Mouse (Mus musculus) adrenal gland, postnatal 4 days (tissue): ENCODE data around the gene Gpr107. TPM values are rescaled to one million over a fixed set of nuclear protein-coding genes. Genes with fewer than 3 reads are reported as not detected.

Source experiments
- DNase-seq, 2 experiments: peaks; one replicate each; pipeline ENCODE4 v3.0.0; 2021 to 2022; ENCODE audit warnings: low spot score in 2 of 2, mixed read lengths in 2 of 2
- long read RNA-seq, 2 experiments: library from polyadenylated mRNA; stranded (forward); transcript quantifications; one replicate each; pipeline ENCODE4 v2.0.0; 2021
- total RNA-seq, 2 experiments: library from RNA; stranded (reverse); gene quantifications; 2 replicates each; pipeline ENCODE4 v1.2.3; 2021

The Gpr107 gene
- 10 to 100 TPM; 62.8 to 68.3 TPM for total RNA-seq
- long read RNA-seq, experiment 1, full-length matches to known transcripts = 23 of 34 reads
- long read RNA-seq, experiment 1, partial matches to known transcripts = 4 of 34 reads
- long read RNA-seq, experiment 1, other reads (novel, unspliced or antisense) = 7 of 34 reads
- long read RNA-seq, experiment 2, full-length matches to known transcripts = 29 of 55 reads
- long read RNA-seq, experiment 2, partial matches to known transcripts = 7 of 55 reads
- long read RNA-seq, experiment 2, other reads (novel, unspliced or antisense) = 19 of 55 reads

DNA sequence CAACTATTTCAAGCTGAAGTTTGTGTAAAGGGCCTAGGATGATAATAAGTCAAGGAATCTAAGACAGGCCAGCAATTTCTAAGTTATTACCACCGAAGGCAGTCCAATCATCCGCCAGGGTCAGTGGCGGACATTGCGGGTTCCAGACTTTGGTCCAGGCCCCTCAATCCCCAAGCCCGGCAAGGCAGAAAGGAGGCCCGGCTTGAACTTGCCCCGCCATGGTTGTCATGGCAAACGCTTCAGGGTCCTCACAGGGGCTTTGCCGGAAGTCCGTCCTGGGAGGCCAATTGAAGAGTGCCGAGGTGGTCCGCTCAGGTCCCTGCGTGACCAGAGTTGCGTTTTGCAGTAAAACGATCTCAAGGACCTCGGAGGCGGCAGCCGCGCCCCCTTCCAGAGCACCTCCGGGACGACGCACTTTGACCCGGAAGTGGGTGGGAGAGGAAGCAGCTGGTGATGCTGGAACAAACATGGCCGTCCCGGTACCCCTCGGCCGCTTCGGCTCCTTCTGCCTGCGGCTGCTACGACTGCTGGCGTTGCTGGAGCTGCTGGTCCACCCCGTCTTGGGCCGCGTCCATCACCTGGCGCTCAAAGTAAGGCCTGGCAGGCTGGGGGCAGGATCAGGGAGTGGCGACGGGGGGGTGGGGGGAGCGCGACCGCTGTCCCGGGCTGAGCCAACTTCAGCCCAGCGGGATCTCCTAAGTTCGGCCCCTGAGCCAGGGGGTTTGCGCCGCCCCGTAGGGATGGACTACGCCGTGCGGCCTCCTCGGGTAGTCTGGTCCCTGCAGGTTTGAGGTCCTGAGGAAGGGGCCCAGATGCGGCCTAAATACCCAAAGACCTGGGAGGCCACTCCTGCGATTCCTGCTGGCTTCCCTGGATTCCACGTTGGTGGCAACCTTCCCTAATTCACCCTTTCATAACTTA, at the start of gene Gpr107:
TSS of gene Gpr107 (plus strand) at position 425 of the 921 bp plus-strand sequence.
- peak; percentile 67 to 75 for DNase-seq

DNA sequence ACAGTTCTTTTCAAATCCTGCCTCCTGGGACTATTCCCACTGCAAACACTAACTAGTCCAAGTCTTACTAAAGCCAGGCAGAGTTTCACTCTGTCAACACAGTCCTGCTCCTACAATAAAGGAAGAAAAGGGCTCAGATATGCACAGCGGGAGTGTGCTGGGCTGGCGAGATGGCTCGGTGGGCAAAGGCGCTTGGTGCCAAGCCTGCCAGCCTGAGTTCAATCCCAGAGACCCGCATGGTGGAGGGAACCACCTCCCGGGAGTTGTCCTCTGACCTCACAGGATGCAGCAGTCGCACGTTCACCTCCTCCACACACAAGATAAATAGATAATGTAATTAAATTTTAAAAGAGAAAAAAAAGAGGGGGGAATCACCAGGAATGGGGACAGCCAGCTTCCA, 48.8 kb upstream of the Gpr107 start:
- DNase-seq = no peak

DNA sequence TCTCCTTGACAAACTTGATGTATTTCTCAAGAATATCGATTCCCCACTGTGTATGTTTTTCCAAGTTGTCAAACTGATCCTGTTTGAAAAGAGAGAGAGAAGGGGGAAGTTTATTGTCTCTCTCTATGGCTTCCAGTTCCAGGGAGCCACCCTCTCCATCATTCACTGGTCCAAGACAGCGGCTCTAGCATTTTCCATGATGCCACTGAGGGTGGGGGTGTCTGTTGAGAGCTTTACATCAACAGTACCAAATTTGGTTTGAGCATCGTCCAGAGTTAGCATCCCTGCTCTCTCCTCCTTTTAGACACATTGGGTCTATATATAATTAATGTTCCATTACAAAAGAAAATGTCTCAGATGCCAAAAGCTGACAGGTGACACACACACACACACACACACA, 46.8 kb upstream of the Gpr107 start:
- DNase-seq = no peak

DNA sequence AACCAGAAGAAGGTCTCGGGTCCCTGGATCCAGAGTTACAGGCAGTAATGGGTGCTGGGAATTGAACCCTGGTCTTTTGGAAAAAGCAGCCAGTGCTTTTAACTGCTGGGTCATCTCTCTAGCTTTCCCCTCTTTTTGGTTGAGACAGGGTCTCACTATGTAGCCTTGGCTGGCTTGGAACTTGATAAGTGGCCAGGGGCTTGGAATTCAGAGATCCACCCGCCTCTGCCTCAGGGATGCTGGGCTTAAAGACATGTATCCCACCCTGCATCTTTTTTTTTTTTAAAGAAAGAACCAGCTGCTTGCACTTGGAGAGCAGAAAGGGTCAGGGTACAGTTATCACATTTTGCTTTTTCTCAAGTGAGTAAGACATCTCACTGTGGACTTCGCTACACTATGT, 46.1 kb upstream of the Gpr107 start:
- no peak for DNase-seq

DNA sequence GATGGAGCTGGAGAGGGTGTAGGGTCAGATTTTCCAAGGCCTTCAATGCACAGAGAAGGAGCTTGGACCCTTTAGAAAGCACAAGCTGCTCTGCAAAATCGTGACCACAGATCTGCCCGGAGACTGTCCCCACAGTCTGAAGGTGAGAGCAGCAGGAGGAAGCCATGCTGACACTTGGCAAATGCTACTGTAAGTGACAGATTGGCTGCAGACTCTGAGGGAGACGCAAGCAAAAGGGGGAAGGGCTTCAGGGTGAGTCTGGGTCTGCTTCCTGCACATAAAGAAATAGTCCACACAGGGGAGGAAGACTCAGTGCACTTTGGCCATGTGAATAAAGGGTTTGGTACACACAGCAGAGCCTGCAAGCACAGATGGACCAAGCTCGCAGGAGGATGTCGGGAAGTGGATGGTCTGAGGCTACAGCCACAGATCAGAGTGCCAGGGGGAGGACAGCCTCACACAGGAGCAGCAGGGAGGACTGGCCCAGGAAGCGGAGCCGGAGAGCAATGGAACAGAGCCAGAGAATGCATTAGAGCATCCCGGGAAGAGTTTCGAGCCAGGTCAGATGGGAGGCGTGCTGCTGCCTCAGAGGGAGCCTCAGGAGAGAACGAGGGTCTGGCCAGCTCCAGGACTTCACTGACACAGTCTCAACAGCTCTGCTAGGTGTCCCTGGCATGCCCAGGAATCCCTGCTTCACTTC, 45.3 kb upstream of the Gpr107 start:
- no peak for DNase-seq

DNA sequence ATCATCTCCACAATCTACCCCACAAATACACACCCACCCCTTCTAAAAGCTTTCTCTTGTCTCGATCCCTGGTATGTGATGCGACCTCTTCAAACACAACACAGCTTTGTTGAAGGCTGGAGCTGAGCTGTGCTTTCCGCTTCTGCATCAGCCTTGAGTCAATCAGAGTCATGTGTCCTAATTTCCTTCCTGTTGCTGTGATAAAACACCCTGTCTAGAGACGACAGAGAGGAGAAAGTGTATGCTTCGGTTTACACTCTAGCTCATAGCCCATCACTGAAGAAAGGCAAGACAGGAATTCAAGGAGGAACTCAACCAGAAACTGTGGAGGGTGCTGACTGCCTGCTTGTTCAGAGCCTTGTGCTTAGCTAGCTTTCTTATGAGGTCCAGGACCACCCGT, 43.9 kb upstream of the Gpr107 start:
- DNase-seq = no peak

DNA sequence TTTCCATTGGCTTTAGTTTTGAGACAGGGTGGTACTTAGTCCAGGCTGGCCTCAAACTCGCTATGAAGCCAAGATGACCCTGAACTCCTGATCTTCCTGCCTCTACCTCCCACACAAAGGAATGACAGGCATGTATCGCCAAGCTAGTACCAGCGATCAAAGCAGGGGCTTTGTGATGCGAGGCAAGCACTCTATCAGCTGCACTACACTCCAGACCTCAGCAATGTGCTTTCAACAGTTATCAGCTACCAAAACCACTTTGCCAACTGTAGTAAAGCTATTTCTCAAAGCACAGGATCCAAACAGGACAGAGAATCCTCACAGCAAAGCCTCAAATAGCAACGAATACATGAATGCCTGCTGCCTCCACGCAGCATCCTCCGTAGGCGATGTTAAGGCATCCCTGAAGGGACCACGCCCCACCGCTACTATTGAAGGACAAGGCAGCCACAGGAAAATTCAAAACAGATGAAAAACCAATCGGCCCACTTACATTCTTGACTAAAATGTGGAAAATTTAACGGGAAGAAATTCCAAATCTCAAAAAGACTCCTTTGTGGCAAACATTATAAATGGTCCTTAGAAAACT, 42.1 kb upstream of the Gpr107 start:
- DNase-seq = no peak

DNA sequence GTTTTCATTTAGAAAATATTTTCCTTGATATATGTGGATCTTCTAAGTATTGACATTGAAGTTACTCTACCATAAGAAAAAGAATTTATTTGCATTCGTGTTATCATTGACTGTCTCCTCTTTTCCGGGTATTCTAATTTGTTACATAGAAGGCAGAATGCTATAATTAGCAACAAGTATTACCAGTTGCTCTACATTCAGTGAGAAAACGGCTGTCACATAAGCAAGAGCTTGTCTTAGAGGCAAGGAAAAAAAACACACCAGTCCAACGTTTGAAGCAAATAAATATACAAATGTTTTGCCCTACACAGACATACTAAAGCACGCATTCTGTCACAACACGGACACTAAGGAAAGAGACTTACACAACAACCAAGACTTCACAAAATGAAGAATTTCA, 40.4 kb upstream of the Gpr107 start:
- DNase-seq = no peak

DNA sequence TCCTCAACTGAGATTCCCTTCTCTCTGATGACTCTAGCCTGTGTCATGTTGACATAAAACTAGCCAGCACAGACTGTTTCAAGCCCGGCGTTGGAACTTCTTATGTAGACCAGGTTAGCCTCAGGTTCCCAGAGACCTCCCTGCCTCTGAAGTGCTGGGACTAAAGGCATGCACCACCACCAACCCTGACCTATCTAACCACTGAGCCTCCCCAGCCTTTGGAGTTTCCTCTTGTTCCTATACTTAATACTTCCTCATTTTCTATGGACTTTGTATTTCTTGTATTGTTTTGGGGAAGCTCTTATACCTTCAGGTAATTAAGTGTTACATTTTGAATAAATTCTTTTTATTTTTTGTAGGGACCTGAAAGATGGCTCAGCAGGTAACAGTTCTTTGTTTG, 37.9 kb upstream of the Gpr107 start:
- DNase-seq = no peak

DNA sequence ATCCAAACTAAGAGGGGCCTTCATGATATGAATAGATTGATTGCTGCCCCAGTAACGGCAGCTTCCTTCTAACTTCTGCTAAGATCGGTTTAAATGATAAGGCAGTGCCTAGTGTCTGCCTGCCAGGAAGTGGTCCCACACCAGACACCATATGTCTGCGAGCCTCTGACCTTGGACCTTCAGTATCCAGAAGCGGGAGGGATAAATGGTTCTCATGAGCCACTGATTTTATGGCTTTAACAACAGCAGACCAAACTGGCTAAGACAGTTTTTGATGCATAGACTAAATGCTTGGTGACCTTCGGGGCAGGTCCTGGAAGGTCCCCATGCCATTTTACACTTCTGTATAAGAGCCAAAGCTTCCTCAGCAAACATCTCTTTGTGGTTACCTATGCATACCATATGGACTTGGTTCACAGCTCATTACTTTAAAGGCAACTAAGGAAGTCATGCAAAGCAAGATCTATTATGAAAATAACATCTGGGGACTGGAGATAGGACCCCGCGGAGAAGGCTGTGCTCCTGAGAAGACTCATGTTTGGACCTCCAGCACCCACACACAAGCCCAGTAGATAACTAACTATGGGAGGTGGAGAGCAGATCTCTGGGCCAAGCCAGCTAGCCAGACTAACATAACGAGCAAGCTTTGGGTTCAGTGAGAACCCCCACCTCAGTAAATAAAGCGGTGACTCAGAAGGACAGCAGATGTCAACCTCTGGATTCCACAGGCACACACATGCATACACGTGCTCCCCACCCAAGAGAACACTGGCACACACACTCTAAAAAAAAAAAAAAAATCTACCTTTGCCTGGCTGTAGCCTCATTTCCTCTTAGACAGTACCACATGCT, 36.8 kb upstream of the Gpr107 start:
- no peak for DNase-seq

DNA sequence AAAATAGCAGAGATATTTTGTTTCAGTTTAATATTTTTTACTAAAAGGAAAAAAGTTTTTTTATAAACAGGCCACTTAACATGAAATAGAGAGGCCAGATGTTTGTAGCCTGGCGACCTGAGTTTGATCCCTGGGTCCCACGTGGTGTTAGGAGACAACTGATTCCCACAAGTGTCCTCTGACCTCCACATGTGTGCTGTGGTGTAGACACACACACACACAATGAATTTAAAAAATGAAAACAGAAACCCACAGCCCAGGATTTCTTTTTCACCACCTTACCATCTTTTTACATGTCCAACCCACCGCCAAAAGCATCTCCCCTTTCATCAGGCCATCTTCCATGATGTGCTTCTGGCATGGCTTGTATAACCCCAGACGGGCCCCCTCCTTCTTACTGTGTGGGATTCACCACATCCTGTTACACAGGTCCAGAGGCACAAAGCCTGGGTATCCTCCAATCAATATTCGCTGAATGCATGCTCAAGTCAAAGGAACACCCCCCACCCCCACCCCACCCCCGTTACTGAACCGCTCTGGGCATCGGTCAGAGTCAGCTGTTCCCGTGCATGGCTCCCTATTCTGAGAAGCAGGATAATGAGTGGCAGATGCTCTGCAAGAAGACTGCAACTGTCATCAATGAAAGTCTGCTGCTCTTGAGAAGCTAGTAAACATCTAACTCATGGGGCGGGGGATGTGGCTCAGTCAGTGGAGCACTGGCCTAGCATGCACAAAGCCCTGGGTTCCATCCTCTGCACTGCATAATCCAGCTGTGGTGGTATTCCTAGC, 36.0 kb upstream of the Gpr107 start:
- DNase-seq = no peak

DNA sequence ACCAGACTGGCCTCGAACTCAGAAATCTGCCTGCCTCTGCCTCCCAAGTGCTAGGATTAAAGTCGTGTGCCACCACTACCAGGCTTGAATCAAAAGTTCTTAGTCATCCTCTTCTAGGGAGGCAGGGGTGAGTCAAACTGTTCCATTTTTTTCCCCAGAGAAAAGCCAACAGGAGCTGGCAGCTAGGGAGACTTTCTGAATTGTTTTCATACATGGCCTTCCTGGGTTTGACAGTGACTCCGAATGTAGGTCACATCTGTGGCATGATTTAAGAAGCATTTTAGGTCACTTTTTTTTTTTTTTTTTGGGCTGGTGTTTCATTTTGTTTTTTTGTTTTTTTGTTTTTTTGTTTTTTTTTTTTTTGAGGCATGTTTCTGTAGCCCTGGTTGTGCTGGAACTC, 33.9 kb upstream of the Gpr107 start:
- DNase-seq = no peak

DNA sequence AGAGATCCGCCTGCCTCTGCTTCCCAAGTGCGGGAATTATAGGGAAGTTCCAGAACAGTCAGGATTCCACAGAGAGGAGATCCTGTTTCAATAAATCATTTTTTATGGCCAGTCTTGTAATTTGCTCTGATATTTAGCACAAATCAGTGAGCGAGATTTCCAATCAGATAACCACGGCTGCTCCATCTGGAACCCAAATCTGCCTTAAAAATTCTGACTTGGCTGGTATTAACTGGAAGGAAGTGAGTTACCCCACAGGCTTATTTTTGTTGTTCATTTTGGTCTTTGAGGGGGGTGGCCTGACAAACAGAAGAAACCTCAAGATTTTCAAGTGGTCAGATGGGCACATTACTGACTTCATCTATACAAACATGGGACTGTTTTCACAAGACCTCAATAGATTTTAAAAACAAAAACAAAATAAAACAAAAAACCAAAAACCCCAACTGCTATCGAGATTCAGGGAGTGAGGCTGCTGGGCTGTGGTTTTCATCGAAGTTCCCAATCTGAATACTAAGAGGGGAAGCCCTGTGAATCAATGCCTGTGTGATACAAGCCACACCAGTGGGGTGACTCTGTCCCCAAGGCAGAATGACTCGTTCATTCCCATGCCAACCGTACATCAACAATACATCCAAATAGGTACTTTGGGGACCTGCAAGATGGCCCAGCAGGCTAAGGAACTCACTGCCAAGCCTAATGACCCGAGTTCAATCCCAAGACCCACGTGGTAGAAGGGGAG, 33.3 kb upstream of the Gpr107 start:
- no peak for DNase-seq

DNA sequence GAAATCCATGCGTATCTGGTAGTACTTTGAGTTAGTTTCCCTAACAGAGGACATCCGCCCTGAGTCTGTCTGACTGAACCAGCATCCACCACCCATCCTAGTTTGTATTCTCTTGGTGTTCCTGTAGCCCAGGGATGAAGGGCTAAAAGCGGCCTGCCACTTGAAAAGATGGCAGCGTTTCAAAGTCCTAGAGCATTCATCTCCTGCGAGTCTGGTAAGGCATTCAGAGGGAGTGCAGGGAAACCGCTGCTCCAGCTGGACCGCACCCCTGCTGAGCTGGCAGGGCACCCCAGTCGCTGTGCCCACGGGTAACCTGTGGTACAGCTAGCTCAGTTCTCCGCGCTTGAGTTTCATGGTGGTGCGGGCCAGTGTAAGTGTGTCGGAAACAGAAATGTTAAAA, 32.3 kb upstream of the Gpr107 start:
- no peak for DNase-seq

DNA sequence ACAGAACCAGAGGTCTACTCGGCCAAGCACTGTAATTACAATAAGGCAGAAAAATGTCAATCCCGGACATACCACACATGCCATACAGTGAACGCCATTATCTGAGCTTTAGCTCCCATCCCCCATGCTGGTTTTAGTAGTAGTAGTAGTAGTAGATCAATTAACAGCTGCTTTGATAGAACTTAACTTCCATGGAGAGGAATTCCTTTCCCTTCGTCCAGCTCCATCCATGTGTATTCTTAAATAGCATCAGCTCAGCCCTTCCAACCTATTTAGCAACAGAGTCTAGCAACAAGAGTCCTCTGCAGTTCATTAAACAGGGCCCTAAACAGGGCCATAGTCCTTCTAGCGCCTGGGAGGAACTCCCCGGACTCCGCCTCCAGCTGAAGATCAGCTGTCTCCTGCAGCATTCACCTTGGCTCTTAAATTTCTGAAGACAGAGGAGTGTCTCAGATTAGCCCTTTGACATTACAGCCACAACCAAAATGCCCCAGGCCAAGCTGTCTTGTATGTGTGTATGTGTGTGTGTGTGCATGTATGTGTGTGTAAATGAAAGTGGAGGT, 30.9 kb upstream of the Gpr107 start:
- no peak for DNase-seq

DNA sequence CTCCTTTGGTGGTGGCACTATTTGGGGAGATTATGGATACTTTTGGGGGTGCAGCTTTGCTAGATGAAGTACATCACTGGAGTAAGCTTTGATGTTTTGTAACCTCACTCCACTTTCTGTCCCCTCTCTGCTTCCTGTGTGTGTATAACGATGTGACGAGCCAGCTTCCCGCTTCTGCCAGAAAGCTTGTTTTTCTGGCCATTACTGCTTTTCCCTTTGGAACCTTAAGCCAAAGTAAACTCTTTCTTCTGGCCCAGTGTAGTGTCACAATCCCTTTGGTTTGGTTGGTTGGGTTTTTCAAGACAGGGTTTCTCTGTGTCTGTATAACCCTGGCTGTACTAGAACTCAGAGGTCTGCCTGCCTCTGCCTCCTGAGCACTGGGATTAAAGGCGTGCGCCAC, 29.3 kb upstream of the Gpr107 start:
- DNase-seq = no peak

DNA sequence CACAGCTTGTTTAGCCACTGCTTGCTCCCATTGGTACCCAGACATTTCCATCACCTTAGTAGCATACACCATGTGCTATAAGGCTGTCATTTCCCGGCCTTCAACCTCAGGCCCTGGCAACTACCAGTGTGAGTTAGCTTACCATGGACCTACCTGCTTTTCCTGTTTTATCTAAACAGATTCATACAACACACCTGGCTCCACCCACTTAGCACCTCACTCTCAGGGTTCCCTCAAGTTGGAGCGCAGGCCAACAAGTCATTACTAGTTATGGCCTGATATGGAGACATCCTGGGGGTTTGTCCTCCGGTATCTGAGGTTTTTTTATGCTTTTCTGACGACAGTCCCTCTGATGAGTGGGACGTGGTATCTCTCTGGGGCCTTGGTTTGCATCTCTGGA, 28.6 kb upstream of the Gpr107 start:
- DNase-seq = no peak

DNA sequence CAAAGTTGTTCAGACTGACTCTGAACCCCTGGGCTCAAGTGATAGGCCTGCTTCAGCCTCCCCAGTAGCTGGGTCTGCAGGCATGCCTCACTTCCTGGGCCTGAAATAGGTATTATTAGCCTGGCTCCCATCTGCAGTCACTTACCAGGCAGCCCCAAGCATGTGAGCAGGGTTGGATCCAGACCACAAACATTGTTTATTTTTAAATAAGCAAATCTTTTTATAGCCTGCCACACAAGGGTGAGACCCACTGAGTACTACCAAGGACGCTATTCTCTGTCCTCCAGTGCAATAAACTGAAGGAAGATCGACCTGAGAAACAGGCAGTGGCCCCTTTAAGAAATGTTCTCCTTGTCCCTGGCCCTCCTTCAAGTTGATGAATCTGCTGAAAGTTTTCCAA, 27.4 kb upstream of the Gpr107 start:
- no peak for DNase-seq

DNA sequence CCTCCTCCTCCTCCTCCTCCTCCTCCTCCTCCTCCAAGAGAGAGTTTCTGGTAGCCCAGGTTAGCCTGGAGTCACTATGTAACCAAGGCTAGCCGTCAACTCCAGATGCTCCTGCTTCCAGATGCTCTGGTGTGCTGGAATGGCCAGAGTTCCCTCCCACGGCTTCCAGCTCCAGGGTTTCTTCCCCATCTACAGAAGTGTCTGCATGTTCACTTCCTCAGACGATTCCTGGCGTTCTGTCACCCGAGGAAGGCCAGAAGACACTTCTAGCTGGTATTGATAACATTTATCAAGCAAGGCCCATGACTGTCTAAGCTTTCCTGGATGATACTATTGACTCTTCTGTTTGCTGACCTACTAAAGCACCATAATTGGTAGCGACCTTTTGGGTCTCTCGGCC, 27.0 kb upstream of the Gpr107 start:
- DNase-seq = no peak
